In the genomic region with DNA sequence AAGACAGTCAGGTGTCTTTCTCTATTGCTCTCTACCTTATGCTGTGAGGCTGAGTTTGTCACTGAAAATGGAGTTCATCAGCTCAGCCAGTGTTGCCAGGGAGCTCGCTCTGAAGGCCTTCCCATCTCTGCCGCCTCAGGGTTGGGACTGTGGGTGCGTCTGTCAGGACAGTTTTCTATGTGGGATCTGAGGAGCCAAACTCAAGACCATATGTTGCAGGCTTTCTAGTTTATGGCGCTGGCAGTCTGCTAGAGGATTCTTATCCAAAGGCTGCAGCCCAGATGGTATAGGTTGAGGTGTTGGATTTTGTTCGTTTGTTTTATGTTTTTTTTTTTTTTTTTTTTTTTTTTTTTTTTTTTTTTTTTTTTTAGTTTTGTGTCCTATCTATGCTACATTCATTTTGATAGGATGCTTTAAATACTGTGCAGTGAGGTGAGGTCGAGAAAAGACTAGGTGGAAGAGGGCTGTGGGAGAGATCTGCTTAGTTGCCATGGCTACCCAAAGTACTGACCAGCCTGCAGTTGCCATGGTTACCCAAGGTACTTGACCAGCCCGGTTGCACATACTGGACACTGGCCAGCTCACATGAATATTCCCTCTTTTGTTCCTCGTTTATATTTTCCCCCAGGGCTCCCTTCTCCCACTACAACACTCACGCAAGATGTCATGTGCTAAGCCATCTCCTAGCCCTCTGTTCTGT, we compare ENCODE assay signal across 10 mouse cellular contexts.
DNase-seq lines count a peak whose midpoint lies in the region; ATAC-seq and TF ChIP-seq lines count a peak whose summit lies in the region.
"Had no signal": no experiment of that assay in that cellular context is flagged by ENCODE, and none has a peak within 500 bp of the region (broad histone marks: within the 10 kb centered on the region; RNA-seq: fewer than 3 reads in every experiment).

No protein-coding gene starts in this region.

- WGBS in lung, embryonic 14.5 days, result 62% methylated on average over 9 of the region's 9 CpGs
- WGBS in lung, adult 2 months, result 61% methylated on average over 9 of the region's 9 CpGs
- 70% methylated on average over 9 of the region's 9 CpGs for whole genome bisulfite sequencing in forebrain, embryonic 10.5 days
- 34% methylated on average over 9 of the region's 9 CpGs for WGBS in hindbrain, postnatal 0 days
- WGBS in neural tube, embryonic 12.5 days, result 52% methylated on average over 9 of the region's 9 CpGs
- 67% methylated on average over 9 of the region's 9 CpGs for WGBS in stomach, postnatal 0 days

- no peaks in the 10 kb centered on the region for H3K27me3 ChIP-seq in lung, embryonic 14.5 days (ENCODE audit: insufficient read depth, low read length)
- H3K27me3 ChIP-seq in forebrain, embryonic 10.5 days (ENCODE audit: poor library complexity, severe bottlenecking), result no peaks in the 10 kb centered on the region
- no peaks in the 10 kb centered on the region for H3K27me3 ChIP-seq in hindbrain, postnatal 0 days (ENCODE audit: insufficient read depth, low read length)
- no peaks in the 10 kb centered on the region for H3K27me3 ChIP-seq in neural tube, embryonic 12.5 days (replicated peaks)
- H3K27me3 ChIP-seq in stomach, postnatal 0 days (ENCODE audit: control insufficient read depth, insufficient read depth, low read length), result no peaks in the 10 kb centered on the region

- ATAC-seq in lung, embryonic 14.5 days (ENCODE audit: insufficient read depth), result no peak
- ATAC-seq in hindbrain, postnatal 0 days, result peak; percentile 79
- 0 out of 2 replicates have a peak, but pooled peaks have one; percentile 21 for ATAC-seq in neural tube, embryonic 12.5 days (ENCODE audit: low FRiP score, low read depth)
- ATAC-seq in stomach, postnatal 0 days (ENCODE audit: low FRiP score, low TSS enrichment), result no peak

- no peak overlapping the region for H3K4me3 ChIP-seq in lung, embryonic 14.5 days (ENCODE audit: low read depth, low read length)
- H3K4me3 ChIP-seq in lung, adult 2 months (replicated peaks; ENCODE audit: extremely low read depth, low read depth, low read length), result no peak overlapping the region
- H3K4me3 ChIP-seq in forebrain, embryonic 10.5 days, result no peak overlapping the region
- H3K4me3 ChIP-seq in hindbrain, postnatal 0 days (ENCODE audit: low read length), result no peak overlapping the region
- no peak overlapping the region for H3K4me3 ChIP-seq in neural tube, embryonic 12.5 days
- no peak overlapping the region for H3K4me3 ChIP-seq in stomach, postnatal 0 days (ENCODE audit: low read depth, low read length)

- H3K4me2 ChIP-seq in lung, embryonic 14.5 days, result no peak overlapping the region
- no peak overlapping the region for H3K4me2 ChIP-seq in hindbrain, postnatal 0 days (ENCODE audit: low read depth, low read length)
- no peak overlapping the region for H3K4me2 ChIP-seq in neural tube, embryonic 12.5 days (replicated peaks)
- no peak overlapping the region for H3K4me2 ChIP-seq in stomach, postnatal 0 days (replicated peaks; ENCODE audit: low read depth)

- no peak overlapping the region for H3K27ac ChIP-seq in lung, embryonic 14.5 days (ENCODE audit: low read depth)
- H3K27ac ChIP-seq in forebrain, embryonic 10.5 days, result no peak overlapping the region
- peak overlapping the region; percentile 54; the same call in 1 of the 2 replicates for H3K27ac ChIP-seq in hindbrain, postnatal 0 days
- no peak overlapping the region for H3K27ac ChIP-seq in neural tube, embryonic 12.5 days
- no peak overlapping the region for H3K27ac ChIP-seq in stomach, postnatal 0 days (replicated peaks)
- H3K27ac ChIP-seq: kidney, postnatal 0 days; macrophage had no signal

- no peaks in the 10 kb centered on the region for H3K36me3 ChIP-seq in lung, embryonic 14.5 days (ENCODE audit: insufficient read depth)
- H3K36me3 ChIP-seq in forebrain, embryonic 10.5 days (replicated peaks), result no peaks in the 10 kb centered on the region
- no peaks in the 10 kb centered on the region for H3K36me3 ChIP-seq in hindbrain, postnatal 0 days (ENCODE audit: insufficient read depth, low read length)
- no peaks in the 10 kb centered on the region for H3K36me3 ChIP-seq in neural tube, embryonic 12.5 days
- H3K36me3 ChIP-seq in stomach, postnatal 0 days (ENCODE audit: control insufficient read depth, insufficient read depth, low read length), result no peaks in the 10 kb centered on the region

- peaks cover 8% of the 10 kb centered on the region; the same call in 1 of the 2 replicates for H3K4me1 ChIP-seq in lung, embryonic 14.5 days (ENCODE audit: insufficient read depth)
- no peaks in the 10 kb centered on the region for H3K4me1 ChIP-seq in lung, adult 2 months (ENCODE audit: control insufficient read depth, insufficient read depth, low read length)
- peaks cover 17% of the 10 kb centered on the region for H3K4me1 ChIP-seq in forebrain, embryonic 10.5 days
- peaks cover 16% of the 10 kb centered on the region for H3K4me1 ChIP-seq in hindbrain, postnatal 0 days (ENCODE audit: insufficient read depth, low read length)
- peaks cover 8% of the 10 kb centered on the region; the same call in 1 of the 2 replicates for H3K4me1 ChIP-seq in neural tube, embryonic 12.5 days
- no peaks in the 10 kb centered on the region for H3K4me1 ChIP-seq in stomach, postnatal 0 days (replicated peaks; ENCODE audit: control insufficient read depth, insufficient read depth)

- no peak overlapping the region for H3K9ac ChIP-seq in lung, embryonic 14.5 days
- no peak overlapping the region for H3K9ac ChIP-seq in hindbrain, postnatal 0 days (replicated peaks; ENCODE audit: low read length)
- H3K9ac ChIP-seq in neural tube, embryonic 12.5 days, result no peak overlapping the region
- no peak overlapping the region for H3K9ac ChIP-seq in stomach, postnatal 0 days (ENCODE audit: low read length)

- no peak for TF ChIP-seq POLR2A in lung, adult 2 months (IDR thresholded peaks at IDR 0.05; ENCODE audit: borderline replicate concordance, extremely low read depth, low read depth, low read length)

- DNase-seq in lung, embryonic 14.5 days, result peak; percentile 50
- DNase-seq in lung, adult 2 months, result no peak
- peak; percentile 23 for DNase-seq in forebrain, embryonic 10.5 days (ENCODE audit: extremely low spot score, low spot score)
- peak; percentile 86 for DNase-seq in hindbrain, postnatal 0 days (ENCODE audit: low spot score)
- no peak for DNase-seq in thymus, postnatal 36 days
- no peak for DNase-seq in layer of hippocampus, postnatal 10 days (ENCODE audit: low spot score in 2 of 2)
- DNase-seq in stomach, postnatal 0 days (ENCODE audit: low spot score), result no peak

- TF ChIP-seq EP300 in stomach, postnatal 0 days (optimal IDR thresholded peaks at IDR 0.05), result no peak

- TF ChIP-seq CTCF in lung, embryonic 14.5 days (IDR thresholded peaks at IDR 0.05; ENCODE audit: low read depth), result no peak
- no peak for TF ChIP-seq CTCF in lung, adult 2 months (IDR thresholded peaks at IDR 0.05; ENCODE audit: insufficient read depth, low read length)
- TF ChIP-seq CTCF in hindbrain, postnatal 0 days (IDR thresholded peaks at IDR 0.05; ENCODE audit: low read depth), result no peak
- TF ChIP-seq CTCF in stomach, postnatal 0 days (IDR thresholded peaks at IDR 0.05; ENCODE audit: low read depth), result no peak

- no peaks in the 10 kb centered on the region for H3K9me3 ChIP-seq in lung, embryonic 14.5 days (ENCODE audit: low read depth, low read length)
- H3K9me3 ChIP-seq in forebrain, embryonic 10.5 days, result no peaks in the 10 kb centered on the region
- no peaks in the 10 kb centered on the region for H3K9me3 ChIP-seq in hindbrain, postnatal 0 days (ENCODE audit: low read length)
- no peaks in the 10 kb centered on the region for H3K9me3 ChIP-seq in neural tube, embryonic 12.5 days
- H3K9me3 ChIP-seq in stomach, postnatal 0 days (ENCODE audit: control insufficient read depth, low read length), result no peaks in the 10 kb centered on the region

Comparison
In these comparisons a context has a peak if more than half of its experiments do, and no peak if none do; other contexts are left out.
1. DNase-seq: peak in lung, embryonic 14.5 days (single experiment), forebrain, embryonic 10.5 days (single experiment) and hindbrain, postnatal 0 days (single experiment); none in lung, adult 2 months (single experiment), thymus, postnatal 36 days (0 of 2), layer of hippocampus, postnatal 10 days (0 of 2) and stomach, postnatal 0 days (single experiment).
2. ATAC-seq: peak in hindbrain, postnatal 0 days (single experiment) and neural tube, embryonic 12.5 days (single experiment); none in lung, embryonic 14.5 days (single experiment) and stomach, postnatal 0 days (single experiment).